Mouse (Mus musculus): ENCODE results near the gene Atp11c.

The Atp11c gene

GRCm38 (mm10) chrX:60386852-60387251 lies 205.6 kb downstream of the Atp11c start:
- DNase-seq (ENCODE audit: low spot score): no peak

- no peak for DNase-seq (ENCODE audit: low spot score)
Observed at GRCm38 (mm10) chrX:60381711-60382110, 210.8 kb downstream of the Atp11c start.

GRCm38 (mm10) chrX:60380386-60380785 lies 212.1 kb downstream of the Atp11c start:
- DNase-seq (ENCODE audit: low spot score): no peak

GRCm38 (mm10) chrX:60348741-60349140 lies 243.8 kb downstream of the Atp11c start:
- DNase-seq (ENCODE audit: low spot score): no peak

- no peak for DNase-seq (ENCODE audit: low spot score)
Observed at GRCm38 (mm10) chrX:60345447-60345846, 247.1 kb downstream of the Atp11c start.

GRCm38 (mm10) chrX:60344991-60345390 lies 247.5 kb downstream of the Atp11c start:
- DNase-seq (ENCODE audit: low spot score): no peak

- no peak for DNase-seq (ENCODE audit: low spot score)
Observed at GRCm38 (mm10) chrX:60329735-60330134, 262.8 kb downstream of the Atp11c start.

- no peak for DNase-seq (ENCODE audit: low spot score)
Observed at GRCm38 (mm10) chrX:60321321-60321720, 271.2 kb downstream of the Atp11c start.

GRCm38 (mm10) chrX:60317661-60318060 lies 274.8 kb downstream of the Atp11c start:
- DNase-seq (ENCODE audit: low spot score): no peak

GRCm38 (mm10) chrX:60292335-60292734 lies 300.2 kb downstream of the Atp11c start:
- DNase-seq (ENCODE audit: low spot score): no peak

GRCm38 (mm10) chrX:60255346-60255745 lies 337.2 kb downstream of the Atp11c start:
- no peak for DNase-seq (ENCODE audit: low spot score)

GRCm38 (mm10) chrX:60187726-60188125 lies 404.8 kb downstream of the Atp11c start:
- DNase-seq (ENCODE audit: low spot score): no peak

GRCm38 (mm10) chrX:60182611-60183010 lies 409.9 kb downstream of the Atp11c start:
- no peak for DNase-seq (ENCODE audit: low spot score)

- no peak for DNase-seq (ENCODE audit: low spot score)
Observed at GRCm38 (mm10) chrX:60178744-60179458, 413.6 kb downstream of the Atp11c start, which contains the start of gene Mcf2. Mcf2 (minus strand) TSS chrX:60179089.

GRCm38 (mm10) chrX:60178025-60178743 lies 414.3 kb downstream of the Atp11c start:
- no peak for DNase-seq (ENCODE audit: low spot score)
